Mouse (Mus musculus) myocyte (in vitro differentiated cells): Measurements from ENCODE around the gene Emc10. TPM values are rescaled to one million over a fixed set of nuclear protein-coding genes. Genes with fewer than 3 reads are reported as not detected.
A peak's percentile ranks its signal among the peaks of the same experiment; 100 is the strongest.

Experiments used
- H3K27me3 ChIP-seq: one replicate; pipeline ENCODE4 v1.6.1; 2011; ENCODE audit not compliant: control insufficient read depth, insufficient read depth, insufficient read length
- H3K36me3 ChIP-seq: one replicate; pipeline ENCODE4 v1.6.1; 2011; ENCODE audit not compliant: control insufficient read depth, insufficient read depth
- H3K4me2 ChIP-seq: one replicate; pipeline ENCODE4 v1.6.1; 2011; ENCODE audit warnings: low read depth, control low read depth
- H3K4me3 ChIP-seq: one replicate; pipeline ENCODE4 v1.5.1; 2011; ENCODE audit warnings: mild to moderate bottlenecking, control low read depth, moderate library complexity
- H3K79me2 ChIP-seq: one replicate; pipeline ENCODE4 v1.6.1; 2011; ENCODE audit not compliant: control insufficient read depth, insufficient read depth
- H3ac ChIP-seq: one replicate; pipeline ENCODE4 v1.6.1; 2011; ENCODE audit not compliant: control insufficient read depth, insufficient read length
- CEBPB ChIP-seq: IDR thresholded peaks from 2 replicates; pipeline ENCODE4 v1.6.1; 2011; ENCODE audit warnings: mild to moderate bottlenecking, moderate library complexity; ENCODE audit not compliant: poor library complexity, insufficient read depth, severe bottlenecking
- E2F4 ChIP-seq: IDR thresholded peaks from one replicate; pipeline ENCODE4 v1.6.1; 2011; ENCODE audit warnings: mild to moderate bottlenecking, control low read depth, moderate library complexity; ENCODE audit not compliant: insufficient read depth
- MAX ChIP-seq: IDR thresholded peaks from one replicate; pipeline ENCODE4 v1.6.1; 2011; ENCODE audit warnings: low read depth, mild to moderate bottlenecking, control low read depth
- MYOD1 ChIP-seq, 3 experiments: IDR thresholded peaks; one replicate each; pipeline ENCODE4 v1.6.1; 2011; ENCODE audit warnings: control low read depth in 2 of 3, low read depth in 2 of 3, mild to moderate bottlenecking in 2 of 3, moderate library complexity in 1 of 3; ENCODE audit not compliant: insufficient read length in 2 of 3, control insufficient read depth in 1 of 3
- MYOG ChIP-seq, 3 experiments: IDR thresholded peaks; one replicate each; pipeline ENCODE4 v1.6.1; 2011; ENCODE audit warnings: control low read depth in 2 of 3, low read depth in 2 of 3, mild to moderate bottlenecking in 2 of 3; ENCODE audit not compliant: insufficient read length in 2 of 3, control insufficient read depth in 1 of 3, insufficient read depth in 1 of 3
- POLR2A ChIP-seq: IDR thresholded peaks from one replicate; pipeline ENCODE4 v1.6.1; 2011; ENCODE audit warnings: low read depth, mild to moderate bottlenecking, control low read depth, moderate library complexity; ENCODE audit not compliant: insufficient read length
- POLR2AphosphoS2 ChIP-seq: IDR thresholded peaks from one replicate; pipeline ENCODE4 v1.6.1; 2011; ENCODE audit warnings: low read depth, control low read depth; ENCODE audit not compliant: insufficient read length
- REST ChIP-seq: IDR thresholded peaks from one replicate; pipeline ENCODE4 v1.6.1; 2011; ENCODE audit warnings: mild to moderate bottlenecking, control low read depth, moderate library complexity; ENCODE audit not compliant: insufficient read depth, insufficient read length
- SRF ChIP-seq: IDR thresholded peaks from one replicate; pipeline ENCODE4 v1.6.1; 2011; ENCODE audit warnings: low read depth; ENCODE audit not compliant: control insufficient read depth, insufficient read length
- TCF12 ChIP-seq: IDR thresholded peaks from one replicate; pipeline ENCODE4 v1.6.1; 2011; ENCODE audit warnings: mild to moderate bottlenecking, control low read depth; ENCODE audit not compliant: poor library complexity, insufficient read depth, severe bottlenecking
- TCF3 ChIP-seq: IDR thresholded peaks from one replicate; pipeline ENCODE4 v1.6.1; 2011; ENCODE audit warnings: low read depth, control low read depth; ENCODE audit not compliant: insufficient read length
- USF1 ChIP-seq: IDR thresholded peaks from one replicate; pipeline ENCODE4 v1.6.1; 2011; ENCODE audit warnings: low read depth, mild to moderate bottlenecking, control low read depth, moderate library complexity
- polyA plus RNA-seq: library from polyadenylated mRNA; unstranded; fragments of >200 nt; fragmentation: generic; extraction: Trizol; gene quantifications from one replicate; pipeline ENCODE4 v1.2.1, GENCODE M21; 2012; ENCODE audit warnings: missing spikeins

Emc10 gene
- polyA plus RNA-seq, 1 experiment, result 98.2 TPM

- Histone ChIP-seq H3K36me3 (no peaks in the 10 kb centered on the region), H3K27me3 (peaks cover 48% of the 10 kb centered on the region), H3K4me2 (no peak overlapping the region), H3K79me2 (no peaks in the 10 kb centered on the region), H3ac (no peak overlapping the region), H3K4me3 (no peak overlapping the region)
- TF ChIP-seq TCF12 (no peak), MYOD1 (IDR thresholded peaks at IDR 0.05; ENCODE audit: control insufficient read depth in 1 of 3, insufficient read length in 2 of 3, low read depth in 2 of 3) (no peak), CEBPB (no peak), POLR2A (no peak), USF1 (no peak), POLR2AphosphoS2 (no peak), REST (no peak), E2F4 (no peak), MAX (no peak), SRF (no peak)
Observed at GRCm38 (mm10) chr7:44507491-44507890, 11.2 kb upstream of the Emc10 start.

DNA sequence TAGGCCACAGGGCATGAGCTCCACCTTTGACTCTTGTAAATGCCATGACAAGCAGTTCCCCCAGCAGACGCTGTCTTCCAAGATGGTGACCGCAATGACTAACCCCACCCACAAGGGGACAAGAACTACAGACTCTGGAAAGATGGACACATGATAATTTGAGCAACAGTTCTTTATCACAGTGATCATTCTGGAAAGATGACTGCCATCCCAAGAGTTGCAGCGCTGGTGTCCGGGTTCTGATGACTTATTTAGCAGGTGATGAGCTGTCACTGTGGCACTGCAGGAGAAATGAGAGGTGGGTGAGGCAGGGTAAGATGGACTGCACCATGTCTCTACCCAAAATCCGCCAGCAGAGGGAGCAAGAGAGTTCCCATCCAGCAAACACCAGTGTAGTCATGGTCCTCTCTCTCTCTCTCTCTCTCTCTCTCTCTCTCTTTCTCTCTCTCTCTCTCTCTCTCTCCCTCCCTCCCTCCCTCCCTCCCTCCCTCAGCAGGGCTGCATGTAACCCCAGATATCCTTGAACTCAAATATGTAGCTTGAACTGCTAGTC is 5.3 kb upstream of the Emc10 start:
- no peak overlapping the region for H3ac ChIP-seq
- H3K27me3 ChIP-seq, result peaks cover 17% of the 10 kb centered on the region
- no peak overlapping the region for H3K4me2 ChIP-seq
- TF ChIP-seq POLR2A (no peak), POLR2AphosphoS2 (no peak), MYOG (IDR thresholded peaks at IDR 0.05; ENCODE audit: control insufficient read depth in 1 of 3, insufficient read depth in 1 of 3, insufficient read length in 2 of 3, low read depth in 2 of 3) (no peak), TCF3 (no peak), SRF (no peak), TCF12 (no peak), CEBPB (no peak)
- no peaks in the 10 kb centered on the region for H3K79me2 ChIP-seq
- H3K36me3 ChIP-seq, result no peaks in the 10 kb centered on the region
- H3K4me3 ChIP-seq, result no peak overlapping the region

DNA sequence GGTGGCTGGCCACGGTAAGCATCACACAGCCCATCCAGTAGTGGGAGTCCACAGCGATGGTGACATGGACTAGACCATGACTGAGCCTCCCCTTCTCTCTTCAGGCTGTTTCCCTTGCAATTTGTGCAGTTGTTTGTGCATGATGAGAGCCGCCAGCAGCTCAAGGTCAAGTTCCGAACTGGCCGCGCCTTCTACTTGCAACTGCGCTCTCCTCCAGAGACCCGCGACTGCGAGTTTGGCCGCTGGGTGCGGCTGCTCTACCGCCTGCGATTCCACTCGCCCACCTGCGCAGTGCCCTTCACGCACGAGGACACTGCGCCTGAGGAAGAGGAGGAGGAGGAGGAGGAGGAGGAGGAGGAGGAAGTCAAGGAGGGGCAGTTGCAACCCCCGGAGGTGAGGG is 3.7 kb upstream of the Emc10 start:
- Histone ChIP-seq H3K79me2 (peaks cover 8% of the 10 kb centered on the region), H3K4me2 (no peak overlapping the region), H3K4me3 (no peak overlapping the region), H3K36me3 (no peaks in the 10 kb centered on the region), H3ac (no peak overlapping the region), H3K27me3 (peaks cover 5% of the 10 kb centered on the region)
- TF ChIP-seq MYOG (IDR thresholded peaks at IDR 0.05; ENCODE audit: control insufficient read depth in 1 of 3, insufficient read depth in 1 of 3, insufficient read length in 2 of 3, low read depth in 2 of 3) (no peak), POLR2A (no peak), TCF12 (no peak), USF1 (no peak), TCF3 (no peak), MYOD1 (IDR thresholded peaks at IDR 0.05; ENCODE audit: control insufficient read depth in 1 of 3, insufficient read length in 2 of 3, low read depth in 2 of 3) (no peak)

- no peaks in the 10 kb centered on the region for H3K36me3 ChIP-seq
- TF ChIP-seq POLR2A (no peak), MYOD1 (IDR thresholded peaks at IDR 0.05; ENCODE audit: control insufficient read depth in 1 of 3, insufficient read length in 2 of 3, low read depth in 2 of 3) (no peak), MAX (no peak), USF1 (no peak), TCF12 (no peak), MYOG (IDR thresholded peaks at IDR 0.05; ENCODE audit: control insufficient read depth in 1 of 3, insufficient read depth in 1 of 3, insufficient read length in 2 of 3, low read depth in 2 of 3) (no peak)
Observed at GRCm38 (mm10) chr7:44498922-44499321, 2.6 kb upstream of the Emc10 start.

DNA sequence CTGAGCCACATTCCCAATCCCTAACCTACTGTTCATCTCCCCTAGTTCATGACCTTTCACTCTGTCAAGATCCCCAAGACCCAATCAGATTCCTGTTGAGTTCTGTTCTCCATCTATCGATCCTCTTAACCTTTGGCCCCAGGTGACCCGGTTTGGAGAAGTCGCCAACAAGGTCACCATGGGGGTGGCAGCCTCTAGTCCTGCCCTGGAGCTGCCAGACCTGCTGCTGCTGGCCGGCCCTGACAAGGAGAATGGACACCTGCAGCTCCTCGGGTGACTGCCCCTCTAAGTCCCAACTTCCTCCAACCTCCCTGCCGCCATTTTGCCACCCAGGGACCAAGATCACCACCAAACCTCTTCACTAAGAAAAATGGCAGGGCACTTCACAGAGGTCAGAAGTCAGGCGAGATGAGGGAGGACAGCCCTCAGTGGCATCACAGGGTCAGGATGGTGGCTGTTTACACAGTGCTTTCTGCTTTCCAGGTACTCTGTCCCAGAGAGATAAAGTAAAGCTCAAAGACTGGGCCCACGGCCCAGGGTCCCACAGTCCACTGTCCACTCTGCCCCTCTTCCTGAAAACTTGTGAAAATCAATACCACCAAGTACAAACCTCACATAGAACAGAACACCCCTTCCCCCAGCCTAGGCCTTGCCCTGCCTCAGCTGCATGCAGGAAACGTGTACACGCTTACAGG is 1.2 kb upstream of the Emc10 start:
- Histone ChIP-seq H3K36me3 (no peaks in the 10 kb centered on the region), H3K4me2 (peak overlapping the region; percentile 88), H3K27me3 (no peaks in the 10 kb centered on the region), H3ac (peak overlapping the region; percentile 47), H3K79me2 (peaks cover 11% of the 10 kb centered on the region), H3K4me3 (peak overlapping the region; percentile 53)
- TF ChIP-seq REST (no peak), SRF (no peak), MYOG (IDR thresholded peaks at IDR 0.05; ENCODE audit: control insufficient read depth in 1 of 3, insufficient read depth in 1 of 3, insufficient read length in 2 of 3, low read depth in 2 of 3) (no peak), POLR2AphosphoS2 (no peak), TCF12 (no peak), CEBPB (no peak), E2F4 (no peak)

More at GRCm38 (mm10) chr7:44498922-44499321, 2.6 kb upstream of the Emc10 start:
- no peaks in the 10 kb centered on the region for H3K27me3 ChIP-seq
- peaks cover 11% of the 10 kb centered on the region for H3K79me2 ChIP-seq
- H3ac ChIP-seq, result no peak overlapping the region
- no peak overlapping the region for H3K4me2 ChIP-seq
- no peak overlapping the region for H3K4me3 ChIP-seq
